8 mouse cellular contexts compared by ENCODE assay signal in genomic region chr2:90917233-90917998, GRCm38 (mm10). TPM values are rescaled to one million over a fixed set of nuclear protein-coding genes. Genes with fewer than 3 reads are reported as not detected.
DNase-seq lines count a peak whose midpoint lies in the region; ATAC-seq and TF ChIP-seq lines count a peak whose summit lies in the region.

No protein-coding gene starts in this region.

- H3K4me1 ChIP-seq in bone marrow, adult 2 months (ENCODE audit: control insufficient read depth, insufficient read depth, low read length): no peaks in the 10 kb centered on the region; the same call in 1 of the 2 replicates
- peaks cover 19% of the 10 kb centered on the region for H3K4me1 ChIP-seq in embryonic facial prominence, embryonic 14.5 days (ENCODE audit: control insufficient read depth, insufficient read depth, low read length)
- H3K4me1 ChIP-seq in liver, embryonic 14.5 days (replicated peaks; ENCODE audit: control insufficient read depth in 2 of 2, insufficient read depth in 2 of 2, low read length in 1 of 2): peaks cover 2 to 19% of the 10 kb centered on the region in 2 experiments; a peak in 3 of 4 replicates
- H3K4me1 ChIP-seq in stomach, embryonic 15.5 days: peaks cover 10% of the 10 kb centered on the region

- H3K4me2 ChIP-seq in embryonic facial prominence, embryonic 14.5 days (ENCODE audit: low read depth, low read length): peak overlapping the region; percentile 88
- H3K4me2 ChIP-seq in liver, embryonic 14.5 days (ENCODE audit: low read depth): peak overlapping the region; percentile 91
- H3K4me2 ChIP-seq in stomach, embryonic 15.5 days: peak overlapping the region; percentile 83

- TF ChIP-seq CTCF in bone marrow, adult 2 months (IDR thresholded peaks at IDR 0.05; ENCODE audit: control insufficient read depth, insufficient read depth, low read length): no peak
- TF ChIP-seq CTCF in liver, embryonic 14.5 days (IDR thresholded peaks at IDR 0.05; ENCODE audit: low read depth): no peak

- no peak for TF ChIP-seq EP300 in liver, embryonic 14.5 days (IDR thresholded peaks at IDR 0.05; ENCODE audit: low read depth)

- peak; percentile 87 for ATAC-seq in embryonic facial prominence, embryonic 14.5 days (ENCODE audit: low read depth)
- ATAC-seq in liver, embryonic 14.5 days (ENCODE audit: insufficient read depth): peak; percentile 89
- peak; percentile 83 for ATAC-seq in stomach, embryonic 15.5 days (ENCODE audit: insufficient read depth, low FRiP score, low read depth)

- peaks cover 24% of the 10 kb centered on the region for H3K36me3 ChIP-seq in embryonic facial prominence, embryonic 14.5 days (ENCODE audit: control insufficient read depth, insufficient read depth, low read length)
- peaks cover 7% of the 10 kb centered on the region for H3K36me3 ChIP-seq in liver, embryonic 14.5 days (replicated peaks; ENCODE audit: control insufficient read depth, insufficient read depth, low read depth)
- H3K36me3 ChIP-seq in stomach, embryonic 15.5 days: peaks cover 13% of the 10 kb centered on the region; the same call in 1 of the 2 replicates

- peak; percentile 7; the same call in 1 of the 2 replicates for TF ChIP-seq POLR2A in bone marrow, adult 2 months (IDR thresholded peaks at IDR 0.05; ENCODE audit: borderline replicate concordance, control insufficient read depth, low read depth, low read length)

- whole genome bisulfite sequencing in bone marrow, adult 2 months: under 1% methylated on average over 73 of the region's 73 CpGs
- WGBS in embryonic facial prominence, embryonic 14.5 days: 0% methylated on average over 15 of the region's 73 CpGs
- under 1% methylated on average over 73 of the region's 73 CpGs for WGBS in liver, embryonic 14.5 days (ENCODE audit: insufficient replicate concordance)
- under 1% methylated on average over 72 of the region's 73 CpGs for WGBS in stomach, embryonic 15.5 days

- no peaks in the 10 kb centered on the region for H3K9me3 ChIP-seq in embryonic facial prominence, embryonic 14.5 days (ENCODE audit: control insufficient read depth, low read length)
- no peaks in the 10 kb centered on the region for H3K9me3 ChIP-seq in liver, embryonic 14.5 days (ENCODE audit: control insufficient read depth, low read length)
- H3K9me3 ChIP-seq in stomach, embryonic 15.5 days: no peaks in the 10 kb centered on the region

- peak overlapping the region; percentile 65 for H3K4me3 ChIP-seq in bone marrow, adult 2 months (replicated peaks; ENCODE audit: control insufficient read depth, low read depth, low read length)
- peak overlapping the region; percentile 72 for H3K4me3 ChIP-seq in embryonic facial prominence, embryonic 14.5 days (ENCODE audit: low read depth, low read length)
- H3K4me3 ChIP-seq in liver, embryonic 14.5 days (ENCODE audit: insufficient read depth in 1 of 2, low read depth in 2 of 2, low read length in 2 of 2): peak overlapping the region; percentile 75 to 85
- H3K4me3 ChIP-seq in stomach, embryonic 15.5 days (replicated peaks): peak overlapping the region; percentile 60

- peak overlapping the region; percentile 69 for H3K27ac ChIP-seq in bone marrow, adult 2 months (ENCODE audit: control insufficient read depth, insufficient read depth, low read depth, low read length, poor library complexity)
- peak overlapping the region; percentile 97 for H3K27ac ChIP-seq in embryonic facial prominence, embryonic 14.5 days (replicated peaks; ENCODE audit: low read depth, low read length)
- H3K27ac ChIP-seq in liver, embryonic 14.5 days: peak overlapping the region; percentile 23
- peak overlapping the region; percentile 94 for H3K27ac ChIP-seq in stomach, embryonic 15.5 days

- H3K9ac ChIP-seq in embryonic facial prominence, embryonic 14.5 days (ENCODE audit: low read depth, low read length): peak overlapping the region; percentile 98
- H3K9ac ChIP-seq in liver, embryonic 14.5 days (replicated peaks): peak overlapping the region; percentile 89
- peak overlapping the region; percentile 89 for H3K9ac ChIP-seq in stomach, embryonic 15.5 days

- H3K27me3 ChIP-seq in embryonic facial prominence, embryonic 14.5 days (replicated peaks; ENCODE audit: control insufficient read depth, insufficient read depth, low read length): no peaks in the 10 kb centered on the region
- no peaks in the 10 kb centered on the region for H3K27me3 ChIP-seq in liver, embryonic 14.5 days (ENCODE audit: control insufficient read depth, insufficient read depth, low read length)
- no peaks in the 10 kb centered on the region for H3K27me3 ChIP-seq in stomach, embryonic 15.5 days (replicated peaks)

- peak; percentile 67 to 74 for DNase-seq in B cell, adult 2 months
- peak; percentile 55 for DNase-seq in embryonic facial prominence, embryonic 14.5 days (ENCODE audit: low spot score)
- DNase-seq in heart, adult 9 months (ENCODE audit: low spot score in 2 of 2): peak; percentile 75 to 76
- peak; percentile 63 for DNase-seq in kidney, adult 9 months
- peak in 1 of 3 experiments; percentile 47 for DNase-seq in liver, embryonic 14.5 days (ENCODE audit: low read depth in 3 of 3, low spot score in 3 of 3)
- DNase-seq in natural killer cell, adult 2 months (ENCODE audit: low spot score in 2 of 2): peak; percentile 44 to 58

RNA-seq across cellular contexts. Expression of gene Ndufs3, which starts 12.8 kb away (rescaled TPM):
- polyA plus RNA-seq in bone marrow, adult 2 months (2011; ENCODE audit: insufficient read depth, insufficient read length, low replicate concordance, missing spikeins): 50.8 and 57.6 TPM in 2 replicates
- 203 and 206 TPM in 2 replicates for polyA plus RNA-seq in embryonic facial prominence, embryonic 14.5 days (2014; fragmentation: Nextera tagmentation; extraction: Ambion mirVana)
- polyA plus RNA-seq in liver, embryonic 14.5 days (2012; rRNA removed): 73.4 and 79.0 TPM in 2 replicates
- polyA plus RNA-seq in liver, embryonic 14.5 days (2014; fragmentation: Nextera tagmentation; extraction: Ambion mirVana): 138 and 144 TPM in 2 replicates
- 211 and 241 TPM in 2 replicates for polyA plus RNA-seq in stomach, embryonic 15.5 days (2015; fragmentation: Nextera tagmentation; extraction: Ambion mirVana)

RNA-seq across cellular contexts. Expression of gene Kbtbd4, which starts 12.9 kb away (rescaled TPM):
- 3.9 and 8.2 TPM in 2 replicates for polyA plus RNA-seq in bone marrow, adult 2 months (2011; ENCODE audit: insufficient read depth, insufficient read length, low replicate concordance, missing spikeins)
- polyA plus RNA-seq in embryonic facial prominence, embryonic 14.5 days (2014; fragmentation: Nextera tagmentation; extraction: Ambion mirVana): 25.8 and 31.0 TPM in 2 replicates
- 7.9 and 8.8 TPM in 2 replicates for polyA plus RNA-seq in liver, embryonic 14.5 days (2012; rRNA removed)
- polyA plus RNA-seq in liver, embryonic 14.5 days (2014; fragmentation: Nextera tagmentation; extraction: Ambion mirVana): 13.4 and 14.6 TPM in 2 replicates
- 27.4 and 29.3 TPM in 2 replicates for polyA plus RNA-seq in stomach, embryonic 15.5 days (2015; fragmentation: Nextera tagmentation; extraction: Ambion mirVana)

RNA-seq across cellular contexts. Expression of gene Celf1, which starts 22.8 kb away (rescaled TPM):
- polyA plus RNA-seq in bone marrow, adult 2 months (2011; ENCODE audit: insufficient read depth, insufficient read length, low replicate concordance, missing spikeins): 34.8 and 39.9 TPM in 2 replicates
- 48.5 and 53.8 TPM in 2 replicates for polyA plus RNA-seq in embryonic facial prominence, embryonic 14.5 days (2014; fragmentation: Nextera tagmentation; extraction: Ambion mirVana)
- 35.6 and 37.9 TPM in 2 replicates for polyA plus RNA-seq in liver, embryonic 14.5 days (2012; rRNA removed)
- 33.5 and 38.4 TPM in 2 replicates for polyA plus RNA-seq in liver, embryonic 14.5 days (2014; fragmentation: Nextera tagmentation; extraction: Ambion mirVana)
- 77.6 and 83.4 TPM in 2 replicates for polyA plus RNA-seq in stomach, embryonic 15.5 days (2015; fragmentation: Nextera tagmentation; extraction: Ambion mirVana)

RNA-seq across cellular contexts. Expression of gene C1qtnf4, which starts 31.8 kb away (rescaled TPM):
- polyA plus RNA-seq in bone marrow, adult 2 months (2011; ENCODE audit: insufficient read depth, insufficient read length, low replicate concordance, missing spikeins): not detected in 2 replicates
- 19.9 and 22.8 TPM in 2 replicates for polyA plus RNA-seq in embryonic facial prominence, embryonic 14.5 days (2014; fragmentation: Nextera tagmentation; extraction: Ambion mirVana)
- polyA plus RNA-seq in liver, embryonic 14.5 days (2012; rRNA removed): 1.9 and 2.2 TPM in 2 replicates
- polyA plus RNA-seq in liver, embryonic 14.5 days (2014; fragmentation: Nextera tagmentation; extraction: Ambion mirVana): 2.5 and 2.7 TPM in 2 replicates
- 10.3 and 13.5 TPM in 2 replicates for polyA plus RNA-seq in stomach, embryonic 15.5 days (2015; fragmentation: Nextera tagmentation; extraction: Ambion mirVana)

Comparison
In these comparisons a context has a peak if more than half of its experiments do, and no peak if none do; other contexts are left out.
1. H3K27ac ChIP-seq: peak in every context shown above with its lines; median percentile 97 in embryonic facial prominence, embryonic 14.5 days; 94 in stomach, embryonic 15.5 days; 69 in bone marrow, adult 2 months; 23 in liver, embryonic 14.5 days.